Mouse (Mus musculus) MEL (cell line): ENCODE data around the gene Agpat4.

Source experiments
- SIN3A ChIP-seq: IDR thresholded peaks from 2 replicates; pipeline ENCODE4 v1.6.1; 2012; ENCODE audit warnings: low read length, improper control_type of control experiment, inconsistent platforms
- UBTF ChIP-seq: IDR thresholded peaks from 2 replicates; pipeline ENCODE4 v1.6.1; 2012; ENCODE audit warnings: low read depth, mild to moderate bottlenecking, inconsistent platforms, low read length, improper control_type of control experiment, moderate library complexity, borderline replicate concordance; ENCODE audit not compliant: insufficient read depth

DNA sequence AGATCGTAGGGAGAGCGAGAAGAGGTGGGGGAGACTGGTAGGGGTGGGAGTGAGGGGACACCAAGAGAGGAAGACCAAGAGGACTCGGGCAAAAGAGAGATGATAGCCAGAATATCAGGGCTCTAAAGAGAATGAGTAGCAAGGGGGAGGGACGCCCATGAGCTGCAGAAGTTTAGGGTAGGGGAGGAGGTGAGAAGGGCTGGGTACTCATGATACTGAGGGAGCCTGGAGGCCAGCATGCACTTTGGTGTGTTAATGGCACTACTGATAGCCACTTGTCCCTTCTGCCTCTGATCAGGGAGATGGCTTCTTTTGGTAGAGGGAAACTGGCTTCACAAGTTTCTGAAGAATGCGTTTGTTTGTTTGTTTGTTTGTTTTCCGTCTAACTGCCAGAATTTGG, 13.8 kb upstream of the Agpat4 start:
- TF ChIP-seq UBTF (no peak), SIN3A (no peak)
